Mouse (Mus musculus): Measurements from ENCODE around the gene Necap1.

Necap1 gene

DNA sequence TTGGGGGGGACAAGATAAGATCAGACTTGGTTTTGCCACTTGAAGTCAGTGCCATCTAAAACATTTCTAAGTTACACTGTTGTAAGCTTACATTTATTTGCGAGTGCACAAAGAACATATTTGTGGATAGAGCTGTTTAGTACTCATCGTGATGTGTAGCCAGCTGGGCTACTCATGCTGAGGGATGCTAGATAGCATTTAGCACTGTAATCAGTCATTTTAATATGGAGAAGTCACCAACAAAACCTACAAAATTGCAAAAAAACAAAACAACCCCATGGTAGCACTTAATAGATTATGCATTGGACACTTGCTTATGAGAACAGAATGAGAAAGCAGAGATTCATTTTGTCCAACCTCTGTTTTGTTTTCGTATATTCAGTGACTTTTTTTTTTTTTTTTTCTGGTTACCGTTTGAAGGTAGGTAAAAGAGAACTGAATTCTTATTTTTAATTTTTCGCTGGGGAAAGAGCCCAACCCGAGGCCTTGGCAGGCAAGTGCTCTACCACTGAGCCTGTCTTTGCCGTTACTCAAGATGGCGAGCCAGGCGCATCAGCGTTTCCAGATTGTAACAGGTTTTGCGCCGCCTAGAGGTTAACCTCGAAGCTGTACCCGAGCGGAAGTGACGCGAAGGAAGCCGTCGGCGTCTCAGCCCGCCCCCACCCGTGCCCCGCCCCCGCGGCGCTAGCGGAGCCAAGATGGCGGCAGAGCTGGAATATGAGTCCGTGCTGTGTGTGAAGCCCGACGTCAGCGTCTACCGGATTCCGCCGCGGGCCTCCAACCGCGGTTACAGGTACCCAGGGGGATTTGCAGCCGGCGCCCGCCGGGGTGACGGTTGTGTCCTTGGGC, at the start of gene Necap1:
Gene Necap1 (plus strand): TSS at position 604 of the 849 bp plus-strand sequence.
- DNase-seq (ENCODE audit: low spot score) = peak; percentile 95

GRCm38 (mm10) chr6:122825166-122825565, 49.1 kb upstream of the Necap1 start:
- no peak for DNase-seq (ENCODE audit: low spot score)

DNA sequence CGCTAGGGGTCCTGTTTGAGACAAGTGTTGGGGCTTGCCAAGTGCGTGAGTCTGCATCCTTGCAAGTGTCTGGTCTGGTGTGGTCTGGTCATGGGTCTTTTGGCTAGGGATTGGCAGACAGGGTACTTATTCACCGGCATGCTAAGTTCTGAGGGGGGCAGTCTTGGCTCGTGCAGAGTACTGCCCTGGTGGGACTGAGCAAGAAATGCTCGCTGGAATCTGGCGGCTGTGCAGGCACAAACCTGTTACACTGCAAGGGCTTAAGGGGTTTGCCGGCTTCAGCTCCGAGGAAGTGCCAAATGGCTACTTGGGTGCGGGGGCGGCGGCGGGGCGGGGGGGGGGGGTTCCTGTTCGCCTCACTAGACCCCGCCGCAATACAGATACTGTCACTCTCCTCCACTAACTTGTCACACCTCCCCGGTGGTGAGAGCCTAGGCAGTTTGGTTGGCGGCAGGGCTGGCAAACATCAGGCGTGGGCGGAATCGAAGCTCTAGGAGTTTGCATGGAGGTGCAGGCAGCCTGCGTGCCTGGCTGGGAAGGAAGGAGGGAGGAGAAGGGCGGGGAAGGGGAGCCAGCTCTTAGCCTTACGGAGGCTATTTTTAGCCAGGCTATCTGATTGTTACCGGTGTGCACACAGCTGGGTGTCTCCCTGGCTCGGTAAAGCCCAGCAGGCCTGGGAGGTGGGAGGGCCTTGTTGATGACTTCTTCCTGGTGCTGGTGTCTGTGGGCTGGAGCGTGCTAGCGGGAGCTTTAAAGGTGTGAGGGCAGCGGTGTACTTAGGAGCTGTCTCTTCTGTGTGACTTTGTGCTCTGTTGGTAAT, 48.1 kb upstream of the Necap1 start:
- DNase-seq (ENCODE audit: low spot score) = no peak

DNA sequence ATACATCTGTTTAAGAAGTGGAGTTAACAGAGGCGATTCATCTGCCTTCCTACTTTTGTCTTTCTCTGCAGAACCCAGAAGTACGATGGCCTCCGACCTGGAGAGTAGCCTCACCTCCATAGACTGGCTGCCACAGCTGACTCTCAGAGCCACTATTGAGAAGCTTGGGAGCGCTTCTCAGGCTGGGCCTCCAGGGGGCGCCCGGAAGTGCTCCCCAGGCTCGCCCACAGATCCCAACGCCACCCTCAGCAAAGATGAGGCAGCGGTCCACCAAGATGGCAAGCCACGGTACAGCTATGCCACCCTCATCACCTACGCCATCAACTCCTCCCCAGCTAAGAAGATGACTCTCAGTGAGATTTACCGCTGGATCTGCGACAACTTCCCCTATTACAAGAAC, 46.2 kb upstream of the Necap1 start:
- no peak for DNase-seq (ENCODE audit: low spot score)

- DNase-seq (ENCODE audit: low spot score) = no peak
These were observed 41.4 kb upstream of the Necap1 start for GRCm38 (mm10) chr6:122832880-122833279.

DNA sequence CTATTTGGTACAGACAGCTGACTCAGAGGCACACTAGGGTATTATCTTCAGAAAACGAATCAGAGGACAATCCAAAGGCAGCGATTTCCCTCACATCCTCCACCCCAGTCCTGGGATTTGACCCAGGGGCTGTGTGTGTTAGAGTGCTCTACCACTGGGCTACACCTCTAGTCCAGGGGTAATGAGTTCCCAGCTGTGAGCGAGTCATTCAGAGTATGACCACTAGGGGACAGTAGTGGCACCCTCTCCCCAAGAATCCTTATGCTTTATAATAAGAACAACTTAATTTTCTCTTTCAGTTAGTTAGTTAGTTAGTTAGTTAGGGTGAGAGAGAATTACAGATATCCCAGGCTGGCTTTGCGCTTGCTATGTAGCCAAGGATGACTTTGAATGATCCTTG, 39.9 kb upstream of the Necap1 start:
- no peak for DNase-seq (ENCODE audit: low spot score)

DNA sequence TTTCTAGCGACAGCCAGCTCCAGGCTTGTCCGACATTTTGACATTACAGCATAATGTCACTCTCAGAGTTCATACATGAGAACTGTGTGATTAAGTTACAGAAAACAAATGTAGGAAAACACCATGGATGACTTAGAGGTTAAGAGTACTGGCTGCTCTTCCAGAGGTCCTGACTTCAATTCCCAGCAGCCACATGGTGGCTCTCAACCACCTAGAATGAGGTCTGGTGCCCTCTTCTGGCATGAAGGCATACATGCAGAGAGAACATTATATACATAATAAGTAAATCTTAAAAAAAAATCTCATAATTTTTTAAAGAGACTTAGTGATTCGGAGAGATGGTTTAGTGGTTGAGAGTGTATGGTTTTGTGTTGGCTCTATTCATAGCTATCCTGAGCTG, 37.3 kb upstream of the Necap1 start:
- DNase-seq (ENCODE audit: low spot score) = no peak

GRCm38 (mm10) chr6:122837539-122837938, 36.7 kb upstream of the Necap1 start:
- no peak for DNase-seq (ENCODE audit: low spot score)

- no peak for DNase-seq (ENCODE audit: low spot score)
These were observed 30.5 kb upstream of the Necap1 start for GRCm38 (mm10) chr6:122843759-122844158.

GRCm38 (mm10) chr6:122852696-122853095, 21.6 kb upstream of the Necap1 start:
- DNase-seq (ENCODE audit: low spot score) = no peak

DNA sequence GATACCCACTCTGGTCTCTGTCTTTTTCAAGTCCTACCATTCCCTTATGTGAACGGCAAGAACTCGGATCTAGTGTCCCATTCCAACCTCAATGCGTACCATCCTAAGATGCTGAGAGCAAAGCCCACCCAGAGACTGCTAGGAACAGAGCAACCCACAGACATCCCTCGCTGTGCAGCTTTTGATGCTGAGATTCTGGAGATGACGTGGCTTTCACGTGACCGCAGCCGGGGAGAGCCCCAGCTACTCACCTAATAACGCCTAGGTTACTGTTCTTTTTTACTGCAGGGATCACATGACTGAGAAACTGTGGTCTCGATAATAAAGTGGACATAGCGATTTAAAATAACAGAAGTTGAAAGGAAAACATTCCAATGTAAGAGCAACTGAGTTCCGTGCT, 19.7 kb upstream of the Necap1 start:
- DNase-seq (ENCODE audit: low spot score) = no peak

GRCm38 (mm10) chr6:122855955-122856354, 18.3 kb upstream of the Necap1 start, which contains the start of gene C3ar1:
Gene C3ar1, minus strand, starts transcription at chr6:122856161.
- DNase-seq (ENCODE audit: low spot score) = no peak

- DNase-seq (ENCODE audit: low spot score) = no peak
These were observed 11.8 kb upstream of the Necap1 start for GRCm38 (mm10) chr6:122862434-122862833.

GRCm38 (mm10) chr6:122862871-122863270, 11.4 kb upstream of the Necap1 start:
- no peak for DNase-seq (ENCODE audit: low spot score)

- DNase-seq (ENCODE audit: low spot score) = no peak
These were observed 6.4 kb upstream of the Necap1 start for GRCm38 (mm10) chr6:122867914-122868313.

DNA sequence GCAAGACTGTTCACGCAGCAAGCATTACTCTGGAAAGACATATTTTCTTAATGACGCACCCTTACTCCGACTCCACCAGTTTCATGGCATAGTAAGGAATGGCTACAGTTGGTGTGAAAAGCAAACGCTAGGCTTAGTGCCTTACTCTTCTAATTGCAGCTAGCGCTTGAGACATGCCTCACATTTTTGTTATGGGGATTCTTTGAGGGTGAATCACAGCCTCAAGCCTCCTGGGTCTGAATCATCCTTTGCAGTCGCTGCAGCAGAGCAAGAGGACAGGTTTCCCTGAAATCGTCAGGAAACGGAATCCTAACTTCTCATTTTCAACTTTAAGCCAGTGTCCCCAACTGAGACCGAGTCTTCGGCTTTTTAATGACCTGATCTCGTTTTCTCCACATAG, 4.4 kb upstream of the Necap1 start:
- DNase-seq (ENCODE audit: low spot score) = no peak

DNA sequence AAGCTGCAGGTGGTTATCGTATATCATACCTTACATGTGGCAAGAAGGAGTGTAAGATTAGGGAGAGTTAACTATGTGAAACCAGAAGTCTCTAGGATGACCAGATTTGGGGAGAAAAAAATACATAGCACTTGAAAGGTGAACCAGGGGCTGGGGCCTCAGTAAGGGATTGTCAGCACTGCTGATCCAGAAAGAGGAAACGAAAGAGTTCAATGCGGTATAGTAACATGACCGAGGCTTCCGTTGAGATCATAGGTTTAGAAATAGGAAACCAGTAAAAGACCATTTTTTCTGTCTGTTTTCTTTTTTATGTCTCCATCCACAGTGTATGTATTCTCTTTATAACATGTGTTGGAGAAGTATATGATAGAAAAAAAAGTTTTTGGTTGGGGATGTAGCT, 1.5 kb upstream of the Necap1 start:
- no peak for DNase-seq (ENCODE audit: low spot score)

- DNase-seq (ENCODE audit: low spot score) = no peak
These were observed 581 bp downstream of the Necap1 start for GRCm38 (mm10) chr6:122874720-122875389.

DNA sequence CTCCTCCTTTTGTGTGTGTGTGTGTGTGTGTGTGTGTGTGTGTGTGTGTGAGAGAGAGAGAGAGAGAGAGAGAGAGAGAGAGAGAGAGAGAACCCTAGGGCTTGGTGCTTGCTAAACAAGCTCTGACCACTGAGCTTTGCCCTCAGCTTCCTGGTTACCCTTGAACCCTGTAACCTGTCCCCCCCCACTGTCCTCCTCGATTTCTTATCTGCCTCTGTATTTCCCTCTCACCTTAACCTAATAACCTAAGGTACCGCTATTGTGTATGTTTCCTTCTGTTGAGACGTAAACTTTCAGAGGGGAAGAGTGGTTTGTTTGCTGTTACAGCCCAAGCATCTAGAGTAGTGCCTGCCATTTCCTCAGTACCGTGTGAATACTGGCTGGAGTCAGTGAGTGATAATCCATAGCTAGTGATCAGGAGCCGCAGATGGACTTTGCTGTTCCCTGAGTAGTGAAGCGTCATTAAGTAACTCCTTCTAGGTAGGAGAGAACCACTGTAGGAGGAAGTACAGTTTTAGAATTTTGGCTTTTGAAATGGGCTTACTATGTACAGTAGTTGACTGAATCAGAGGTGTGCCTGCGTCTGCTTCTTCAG, 5.0 kb downstream of the Necap1 start:
- DNase-seq (ENCODE audit: low spot score) = no peak

DNA sequence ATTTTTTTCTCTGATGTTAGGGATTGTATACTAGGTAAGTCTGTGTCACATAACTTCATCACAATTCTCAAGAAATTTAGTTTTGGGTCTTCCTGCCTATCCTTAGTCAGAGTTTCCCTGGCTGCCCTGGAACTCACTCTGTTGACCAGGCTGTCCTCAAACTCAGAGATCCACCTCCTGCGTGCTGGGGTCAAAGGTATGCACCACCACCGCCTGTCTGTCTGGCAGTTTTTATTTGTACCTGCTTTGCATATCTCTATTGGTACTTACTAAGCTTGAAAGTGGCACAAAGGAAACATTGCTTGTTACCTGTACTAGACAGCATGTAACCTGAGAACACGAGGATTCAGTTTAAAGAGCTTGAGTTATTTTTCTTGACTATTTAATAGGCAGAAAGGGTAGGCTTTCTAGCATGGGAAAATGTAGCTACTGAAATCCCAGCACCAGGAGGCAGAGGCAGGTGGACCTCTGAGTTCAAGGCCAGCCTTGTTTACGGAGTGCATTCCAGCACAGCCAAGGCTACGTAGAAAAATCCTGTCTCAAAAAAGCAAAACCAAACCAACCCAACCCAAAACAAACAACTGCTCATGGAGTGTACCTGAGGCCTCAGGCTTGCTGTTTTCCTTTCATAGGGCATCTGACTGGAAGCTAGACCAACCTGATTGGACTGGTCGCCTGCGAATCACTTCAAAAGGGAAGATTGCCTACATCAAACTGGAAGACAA, 5.7 kb downstream of the Necap1 start:
- no peak for DNase-seq (ENCODE audit: low spot score)

GRCm38 (mm10) chr6:122881287-122881686, 7.0 kb downstream of the Necap1 start:
- no peak for DNase-seq (ENCODE audit: low spot score)

Data from urinary bladder, postnatal 10 days (tissue).